Mouse (Mus musculus) megakaryocyte progenitor cell, adult 5-6 weeks (primary cell): ENCODE data around the gene Ddi1. TPM values are rescaled to one million over a fixed set of nuclear protein-coding genes. Genes with fewer than 3 reads are reported as not detected.
"Not testable (repeated sequence)": the region's sequence is repeated elsewhere in the genome, so short reads cannot be mapped to it uniquely, and the experiment has no call there.

Source experiments
- ATAC-seq: replicated peaks from 2 replicates; pipeline ENCODE4 v1.8.0; 2016; ENCODE audit warnings: mild to moderate bottlenecking, moderate TSS enrichment, inconsistent platforms; ENCODE audit not compliant: poor library complexity
- total RNA-seq, 2 experiments: library from RNA; stranded (forward) in 1 of 2; stranded (reverse) in 1 of 2; fragments of 157-497, 149-512 nt in 1 of 2; fragments of 200-1000 nt in 1 of 2; gene quantifications; 2 replicates each; pipeline versions ENCODE4 v1.2.3 to v1.2.4; 2015 to 2017

Ddi1 gene
- total RNA-seq (2015) (not detected in 2 replicates), total RNA-seq (2017) (not detected in 2 replicates)

DNA sequence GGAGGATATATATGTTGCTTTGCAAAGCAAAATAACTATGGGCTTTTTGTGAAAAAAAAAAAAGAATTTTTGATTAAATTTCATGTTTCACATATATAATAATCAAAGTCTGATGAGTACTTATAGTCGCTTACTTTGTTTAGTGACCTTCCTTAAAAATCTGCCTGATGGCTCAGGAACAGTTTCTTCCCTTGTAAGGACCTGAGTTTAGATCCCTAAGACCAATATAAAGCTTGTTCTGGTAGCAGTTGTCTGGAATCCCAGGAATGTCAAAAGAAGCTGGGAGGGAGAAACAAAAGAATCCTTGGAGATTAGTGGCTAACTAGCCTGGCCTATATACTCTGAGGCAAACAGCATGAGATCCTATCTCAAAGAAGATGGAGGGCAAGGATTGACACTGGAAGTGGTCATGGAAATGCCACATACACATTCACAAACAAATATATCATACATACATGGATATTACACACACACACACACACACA, at the start of gene Ddi1:
Gene Ddi1 (minus strand): TSS at position 51 of the 485 bp plus-strand sequence.
- ATAC-seq, result no peak

- no peak for ATAC-seq
Measured at GRCm38 (mm10) chr9:6317114-6317513, 47.5 kb upstream of the Ddi1 start.

DNA sequence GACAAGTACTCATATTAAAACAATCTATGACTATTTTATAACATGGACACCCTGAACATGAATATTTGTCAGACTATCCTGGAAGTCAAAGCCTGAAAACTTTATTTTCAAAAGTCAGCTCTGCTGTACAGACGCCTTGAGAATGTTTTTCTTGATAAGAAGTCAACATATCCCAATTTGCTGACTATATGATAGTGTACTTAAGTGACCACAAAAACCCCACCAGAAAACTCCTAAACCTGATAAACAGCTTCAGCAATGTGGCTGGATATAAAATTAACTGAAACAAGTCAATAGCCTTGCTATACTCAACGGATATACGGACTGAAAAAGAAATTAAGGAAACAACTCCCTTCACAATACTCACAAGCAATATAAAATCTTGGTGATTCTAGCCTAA, 36.2 kb upstream of the Ddi1 start:
- ATAC-seq, result peak; percentile 81

- no peak for ATAC-seq
Measured at GRCm38 (mm10) chr9:6304590-6304989, 34.9 kb upstream of the Ddi1 start.

- no peak for ATAC-seq
Measured at GRCm38 (mm10) chr9:6302050-6302449, 32.4 kb upstream of the Ddi1 start.

DNA sequence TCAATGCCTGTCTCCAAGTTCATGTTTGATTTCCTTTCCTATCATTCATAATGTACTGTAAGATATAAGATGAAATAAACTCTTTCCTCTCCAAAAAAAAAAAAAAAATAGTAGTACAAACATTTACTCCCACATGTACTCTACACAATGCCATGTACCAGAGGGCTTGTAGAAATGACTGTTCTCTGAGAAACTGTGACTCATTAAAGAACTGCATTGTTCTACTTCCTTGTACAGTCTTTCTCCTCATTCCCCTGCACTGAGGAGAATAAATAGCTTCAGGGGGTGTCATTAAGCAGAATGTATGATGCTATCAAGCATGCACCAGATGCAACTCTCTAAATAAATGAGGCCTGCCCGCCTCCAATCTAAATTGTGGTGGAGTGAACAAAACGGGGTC, 28.9 kb upstream of the Ddi1 start:
- ATAC-seq, result no peak

DNA sequence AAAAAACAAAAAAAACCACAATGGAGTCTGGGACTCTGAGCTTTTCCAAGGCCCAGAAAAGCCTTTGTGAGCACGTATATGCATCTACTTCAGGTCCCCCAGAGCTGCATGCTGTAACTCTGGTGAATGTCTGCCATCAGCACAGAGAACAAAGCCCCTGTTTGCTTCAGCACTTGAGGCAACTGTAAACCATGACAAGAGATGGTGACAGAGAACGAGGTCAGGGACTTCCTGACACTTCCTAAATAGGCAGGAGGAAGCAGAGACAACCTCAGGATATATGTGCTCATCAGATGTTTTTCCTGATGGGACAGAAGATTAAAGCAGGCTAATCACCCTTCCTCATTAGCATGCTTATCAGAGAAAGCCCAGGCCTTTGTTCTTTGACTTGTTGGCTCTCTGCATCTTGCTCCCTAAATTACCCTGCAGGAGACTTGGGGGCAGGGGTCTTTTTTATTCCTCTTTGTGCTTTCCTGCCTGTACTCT, 19.6 kb upstream of the Ddi1 start:
- no peak for ATAC-seq

GRCm38 (mm10) chr9:6286770-6287169, 17.1 kb upstream of the Ddi1 start:
- ATAC-seq, result no peak

DNA sequence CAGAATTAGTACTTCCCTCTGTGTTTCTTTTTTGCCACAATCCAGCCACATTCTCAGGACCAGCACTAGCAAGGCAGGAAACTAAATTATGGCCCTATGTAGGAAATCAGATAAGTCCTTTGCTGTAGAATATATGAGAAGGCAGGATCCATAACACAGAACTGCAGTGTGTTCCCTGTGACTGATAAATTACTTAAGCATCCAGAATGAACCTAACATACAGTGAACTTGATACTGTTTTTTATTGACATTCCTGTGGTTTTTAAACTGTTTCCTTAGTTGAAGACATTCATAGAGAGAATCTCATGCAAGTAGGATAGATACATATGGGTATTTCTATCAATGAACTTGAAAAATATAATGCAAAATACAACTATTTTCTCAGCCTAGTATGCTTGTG, 7.9 kb upstream of the Ddi1 start:
- no peak for ATAC-seq

GRCm38 (mm10) chr9:6276395-6276794, 6.7 kb upstream of the Ddi1 start:
- ATAC-seq, result no peak

- no peak for ATAC-seq
Measured at GRCm38 (mm10) chr9:6264820-6265219, 4.8 kb downstream of the Ddi1 start.

GRCm38 (mm10) chr9:6257072-6257471, 12.6 kb downstream of the Ddi1 start:
- no peak for ATAC-seq

GRCm38 (mm10) chr9:6251990-6252389, 17.7 kb downstream of the Ddi1 start:
- no peak for ATAC-seq

DNA sequence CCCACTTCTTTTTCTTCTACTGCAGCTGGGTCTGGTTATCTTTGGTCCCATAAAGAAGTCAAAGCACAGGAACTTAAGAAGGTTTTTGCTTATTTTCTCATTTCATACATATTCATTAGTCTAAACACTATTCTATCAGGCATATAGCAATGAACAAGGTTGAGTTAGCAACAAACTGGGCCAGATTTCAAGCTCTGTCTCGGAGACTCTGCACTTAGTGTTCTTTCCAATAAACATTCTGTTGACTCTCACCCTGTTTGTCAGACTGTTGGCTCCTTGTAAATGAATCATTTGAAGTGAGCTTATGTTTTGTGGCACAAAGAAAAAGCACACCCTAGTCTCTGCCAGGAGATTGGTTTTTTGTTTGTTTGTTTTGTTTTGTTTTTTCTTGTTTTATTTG, 19.3 kb downstream of the Ddi1 start:
- ATAC-seq, result no peak

DNA sequence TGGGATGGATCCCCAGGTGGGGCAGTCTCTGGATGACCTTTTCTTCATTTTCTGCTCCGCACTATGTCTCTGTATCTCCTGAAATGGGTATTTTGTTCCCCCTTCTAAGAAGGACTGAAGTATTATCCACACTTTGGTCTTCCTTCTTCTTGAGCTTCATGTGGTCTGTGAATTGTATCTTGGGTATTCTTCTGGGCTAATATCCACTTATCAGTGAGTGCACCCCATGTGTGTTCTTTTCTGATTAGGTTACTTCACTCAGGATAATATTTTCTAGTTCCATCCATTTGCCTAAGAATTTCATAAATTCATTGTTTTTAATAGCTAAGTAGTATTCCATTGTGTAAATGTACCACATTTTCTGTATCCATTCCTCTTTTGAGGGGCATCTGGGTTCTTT, 33.7 kb downstream of the Ddi1 start:
- not testable (repeated sequence) for ATAC-seq

- ATAC-seq, result no peak
Measured at GRCm38 (mm10) chr9:6217505-6217904, 52.1 kb downstream of the Ddi1 start.

GRCm38 (mm10) chr9:6212862-6213261, 56.8 kb downstream of the Ddi1 start:
- no peak for ATAC-seq

Other genes with a start within 250 kb of the Ddi1 start
- 0.59 and 0.91 TPM in 2 replicates for gene Pdgfd, start 101.3 kb downstream of the Ddi1 start, total RNA-seq (2015)
- gene Pdgfd, start 101.3 kb downstream of the Ddi1 start, total RNA-seq (2017), result 0.12 and 1.1 TPM in 2 replicates